Mouse (Mus musculus) c-Kit-positive CD71-negative TER-119-negative erythroid progenitor cells, embryonic 14.5 days (primary cell): ENCODE results near the gene Phlpp2.

Experiments
- DNase-seq: peaks from one replicate; pipeline ENCODE4 v3.0.0-alpha.2; 2013; ENCODE audit warnings: low read depth

Gene Phlpp2

DNA sequence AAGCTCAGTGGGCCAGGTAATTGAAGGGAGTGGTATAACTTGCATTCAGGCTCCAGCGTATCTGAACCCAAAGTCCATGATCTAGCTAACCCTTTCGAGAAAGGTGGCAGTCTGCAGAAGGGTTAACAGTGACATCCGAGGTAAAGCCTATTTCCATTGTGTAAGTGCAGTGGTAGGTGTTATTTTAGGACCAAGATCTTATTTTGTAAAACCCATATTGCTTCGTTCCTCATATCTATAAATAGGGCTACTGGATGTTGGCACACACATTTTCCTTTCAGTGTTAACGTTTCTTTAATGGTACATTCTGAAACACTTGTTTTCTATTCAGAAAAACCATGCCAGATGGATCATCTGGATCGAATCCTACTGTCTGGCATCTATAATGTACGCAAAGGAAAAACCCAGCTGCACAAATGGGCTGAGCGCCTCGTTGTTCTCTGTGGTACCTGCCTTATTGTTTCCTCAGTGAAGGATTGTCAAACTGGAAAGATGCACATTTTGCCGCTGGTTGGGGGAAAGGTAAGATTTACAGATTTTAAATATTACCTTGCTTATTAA lies 35.6 kb downstream of the Phlpp2 start:
- no peak for DNase-seq

DNA sequence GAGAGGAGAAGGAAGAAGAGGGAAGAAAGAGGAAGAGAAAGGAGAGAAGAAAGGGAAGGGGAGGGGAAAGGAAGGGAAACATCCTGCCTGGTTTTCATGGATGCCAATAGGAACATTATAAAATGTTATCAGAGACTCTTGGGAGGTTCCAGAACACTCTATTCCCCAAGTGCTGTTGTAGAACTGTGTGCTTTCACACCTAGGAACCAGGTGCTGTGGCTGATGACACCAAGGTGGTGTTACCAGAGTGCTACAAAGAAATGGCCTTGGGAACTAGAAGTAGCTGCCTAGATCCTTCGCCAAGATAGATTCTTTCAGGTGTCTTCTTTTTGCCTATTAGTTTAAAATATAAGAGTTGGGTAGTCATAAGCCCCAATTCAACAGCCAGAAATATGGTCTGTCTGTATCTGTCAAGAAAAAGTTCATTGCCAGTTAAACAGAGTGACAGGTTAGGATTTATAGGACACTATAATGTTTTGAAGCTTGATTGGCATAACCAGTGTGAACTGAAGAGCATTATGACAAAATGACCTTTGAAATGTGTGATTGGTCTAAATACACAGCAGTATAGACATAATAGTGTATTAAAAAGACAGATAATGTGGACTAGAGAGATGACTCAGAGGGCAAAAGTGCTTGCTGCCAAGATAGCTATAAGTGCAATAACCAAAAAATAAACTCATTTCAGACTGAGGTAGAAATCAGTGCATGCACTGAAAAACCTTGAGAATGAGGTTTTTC lies 36.8 kb downstream of the Phlpp2 start:
- no peak for DNase-seq

DNA sequence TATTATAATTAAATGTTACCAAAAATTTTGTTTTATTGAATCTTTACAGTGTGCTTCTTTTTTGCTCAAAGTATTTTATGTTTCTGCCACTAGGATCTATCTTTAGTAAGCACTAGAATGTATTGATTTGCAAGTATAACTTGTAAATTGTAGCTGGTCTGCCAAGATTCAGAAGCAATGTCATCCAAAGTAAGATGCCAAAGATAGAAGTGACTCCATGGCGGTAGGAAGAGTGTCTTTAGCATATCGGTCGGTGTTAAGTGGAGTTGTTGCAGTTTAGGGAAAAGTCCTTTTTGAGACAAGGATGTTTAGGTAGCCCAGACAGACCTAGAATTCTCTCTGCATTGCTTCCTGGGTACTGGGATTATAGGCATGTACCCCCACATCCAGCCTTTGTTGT lies 38.6 kb downstream of the Phlpp2 start:
- DNase-seq, result no peak

DNA sequence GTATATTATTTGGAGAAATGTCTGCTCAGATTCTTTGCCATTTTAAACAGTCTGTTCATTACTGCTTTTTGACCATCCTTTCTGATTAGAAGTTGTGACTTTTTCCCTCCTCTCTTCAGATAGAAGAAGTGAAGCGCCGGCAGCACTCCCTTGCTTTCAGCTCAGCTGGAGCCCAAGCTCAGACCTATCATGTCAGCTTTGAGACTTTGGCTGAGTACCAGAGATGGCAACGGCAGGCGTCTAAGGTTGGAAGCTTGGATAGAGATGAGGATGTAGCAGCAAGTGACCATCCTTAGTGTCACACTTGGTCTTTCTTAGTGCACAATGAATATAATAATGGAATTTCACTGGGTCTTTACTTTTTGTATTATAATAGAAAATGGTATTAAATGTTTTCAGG lies 39.0 kb downstream of the Phlpp2 start:
- DNase-seq, result no peak

DNA sequence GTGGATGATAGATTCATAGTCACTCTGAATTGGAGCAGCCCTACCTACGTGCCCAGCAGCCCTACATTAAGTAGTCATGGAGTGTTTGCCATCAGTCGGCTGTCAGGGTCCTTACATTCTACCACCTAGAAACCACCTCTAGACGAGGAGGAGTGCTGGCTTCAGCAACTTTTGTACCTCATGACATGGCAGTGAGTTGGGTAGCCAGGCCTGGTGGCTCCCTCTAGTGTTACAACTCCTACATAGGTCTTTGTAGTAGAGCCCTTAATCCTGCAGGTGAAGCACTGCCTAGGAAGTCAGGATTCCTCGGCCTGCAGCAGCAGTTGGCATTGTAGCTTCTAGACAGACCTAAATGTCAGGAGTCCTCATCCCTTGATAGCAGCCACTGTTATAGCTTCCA lies 48.9 kb downstream of the Phlpp2 start:
- peak; percentile 33 for DNase-seq

DNA sequence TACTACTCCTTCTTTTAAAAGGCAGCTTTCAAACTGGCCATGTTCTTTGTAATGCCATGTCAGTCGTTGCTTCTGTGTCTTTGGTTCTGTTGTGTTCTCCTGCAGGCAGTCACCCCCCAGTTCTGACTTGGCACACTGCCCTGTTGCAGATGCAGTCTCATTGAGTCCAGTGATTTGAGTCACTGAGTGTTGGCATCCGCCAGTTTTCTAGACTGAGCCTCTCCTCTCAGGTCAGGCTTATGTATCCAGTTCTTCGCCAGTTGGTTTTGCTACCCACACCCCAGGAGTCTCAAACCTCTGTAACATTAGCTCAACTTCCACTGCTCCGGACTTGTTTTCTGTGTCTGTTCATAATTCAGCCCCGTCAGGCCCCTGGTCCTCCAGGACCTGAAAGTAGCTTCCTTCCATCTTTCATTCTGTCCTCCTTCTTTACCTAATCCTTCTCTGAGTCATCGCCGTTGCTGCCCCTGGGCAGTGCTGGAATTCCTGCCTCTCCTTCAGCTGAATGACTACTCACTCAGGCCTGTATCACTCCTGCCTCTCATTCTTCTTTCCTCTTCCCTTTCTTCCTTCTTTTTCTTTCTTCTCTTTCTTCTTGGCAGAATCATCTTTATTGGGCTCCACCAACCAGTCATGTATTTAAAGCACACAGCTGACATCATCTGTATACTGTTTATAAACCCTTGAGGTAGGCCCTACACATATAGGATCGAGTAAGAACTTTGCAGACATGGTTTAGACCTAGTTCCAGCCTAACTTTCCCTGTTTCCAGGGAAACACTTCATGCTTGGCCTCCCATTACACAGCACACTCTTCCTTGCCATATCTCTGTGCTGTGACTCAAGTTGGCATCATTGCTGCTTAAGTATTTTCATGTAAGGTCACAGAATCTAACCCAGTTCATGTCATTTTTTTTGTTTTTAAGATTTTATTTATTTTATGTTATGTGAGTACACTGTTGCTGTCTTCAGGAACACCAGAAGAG lies 52.4 kb downstream of the Phlpp2 start:
- no peak for DNase-seq

DNA sequence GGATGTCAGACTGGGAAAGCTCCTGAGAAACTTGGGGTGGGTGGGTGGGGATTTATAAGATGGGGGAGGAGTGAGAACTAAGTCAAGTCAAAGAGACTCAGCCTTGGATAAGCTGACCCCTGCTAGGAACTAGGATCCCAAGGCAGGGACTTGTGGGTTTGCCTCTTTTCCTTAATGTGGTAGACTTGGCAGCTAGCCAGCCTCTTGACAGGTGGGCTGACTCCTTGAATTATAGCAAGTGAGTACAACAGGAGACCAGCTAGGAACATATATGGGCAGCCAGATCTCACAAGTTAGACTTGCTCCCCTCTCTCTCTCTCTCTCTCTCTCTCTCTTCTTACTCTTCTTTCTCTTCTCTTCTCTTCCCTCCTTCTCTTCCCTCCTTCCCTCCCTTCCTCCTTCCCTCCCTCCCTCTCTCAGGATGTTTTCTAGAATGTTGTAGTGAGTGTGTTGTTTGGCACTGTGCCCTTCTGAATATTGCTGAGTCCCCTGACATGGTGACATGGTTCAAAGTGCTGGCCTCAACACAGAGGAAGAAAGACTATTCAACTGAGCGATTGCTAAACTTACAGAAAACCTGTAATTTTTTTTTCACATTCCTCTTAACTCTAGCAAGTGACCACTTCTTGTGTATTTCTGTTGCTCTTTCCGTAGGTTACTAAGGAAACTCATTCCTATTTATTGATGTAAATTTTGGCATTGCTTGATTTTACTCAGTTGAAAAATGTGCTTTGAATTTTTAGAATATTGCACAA lies 73.4 kb downstream of the Phlpp2 start:
- DNase-seq, result no peak

DNA sequence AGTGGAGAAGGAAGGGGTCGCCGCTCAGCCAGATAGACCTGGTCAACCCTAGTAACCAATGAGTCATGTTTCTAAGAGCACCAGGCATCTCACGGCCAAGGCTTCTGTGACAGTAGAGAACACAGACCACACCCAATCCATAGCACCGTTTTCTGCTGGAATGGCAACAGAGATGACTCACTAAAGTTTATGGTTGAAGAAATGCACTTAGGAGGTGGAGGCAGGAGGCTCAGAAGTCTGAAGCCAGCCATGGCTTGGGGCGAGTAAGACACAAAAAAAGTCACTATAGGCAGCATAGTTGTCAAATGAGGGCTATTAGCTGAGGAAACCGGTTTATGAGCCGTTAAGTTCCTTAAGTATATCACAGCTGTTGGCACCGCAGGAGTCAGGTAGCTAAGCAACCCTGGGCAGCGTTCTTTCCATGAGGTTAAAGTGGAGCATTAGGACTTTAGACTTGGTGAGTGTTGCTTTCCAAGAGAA lies 76.9 kb downstream of the Phlpp2 start:
- no peak for DNase-seq

DNA sequence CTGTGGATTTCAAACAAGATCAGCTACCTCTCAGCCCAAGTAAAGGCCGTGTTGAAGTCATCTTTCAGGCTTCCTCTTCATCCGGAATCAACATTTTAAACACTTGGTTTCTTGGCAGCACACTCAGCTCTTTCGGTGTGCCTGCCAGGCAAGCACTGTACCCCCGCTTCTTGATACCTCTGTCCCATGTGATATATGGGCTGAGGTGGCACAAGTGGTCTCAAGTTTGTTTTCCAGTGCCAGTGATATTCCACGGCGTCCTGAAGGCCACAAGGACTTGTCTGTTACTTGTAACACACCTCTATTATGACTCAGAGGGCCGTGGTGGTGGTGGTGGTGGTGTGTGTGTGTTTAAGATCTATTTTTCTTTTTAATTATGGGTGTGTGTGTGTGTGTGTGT lies 77.4 kb downstream of the Phlpp2 start:
- no peak for DNase-seq

DNA sequence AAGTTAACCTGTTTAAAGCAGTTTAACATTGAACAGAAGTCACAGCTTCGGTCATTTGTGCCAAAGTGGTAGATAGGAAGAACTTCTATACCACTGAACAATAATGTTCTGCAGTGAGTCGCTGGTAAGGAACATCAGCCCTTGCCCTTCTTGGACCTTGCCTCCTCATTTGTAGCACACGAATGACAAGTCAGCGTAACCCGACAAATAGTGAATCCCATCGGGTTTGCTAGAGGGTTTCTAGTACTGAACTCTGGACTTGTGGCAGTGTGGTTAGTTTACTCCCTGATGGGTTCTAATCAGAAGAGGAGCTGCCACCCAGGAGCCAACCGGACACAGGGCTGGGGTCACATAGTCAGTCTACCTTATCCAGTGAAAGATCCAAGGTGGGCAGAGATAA lies 77.9 kb downstream of the Phlpp2 start:
- DNase-seq, result no peak

DNA sequence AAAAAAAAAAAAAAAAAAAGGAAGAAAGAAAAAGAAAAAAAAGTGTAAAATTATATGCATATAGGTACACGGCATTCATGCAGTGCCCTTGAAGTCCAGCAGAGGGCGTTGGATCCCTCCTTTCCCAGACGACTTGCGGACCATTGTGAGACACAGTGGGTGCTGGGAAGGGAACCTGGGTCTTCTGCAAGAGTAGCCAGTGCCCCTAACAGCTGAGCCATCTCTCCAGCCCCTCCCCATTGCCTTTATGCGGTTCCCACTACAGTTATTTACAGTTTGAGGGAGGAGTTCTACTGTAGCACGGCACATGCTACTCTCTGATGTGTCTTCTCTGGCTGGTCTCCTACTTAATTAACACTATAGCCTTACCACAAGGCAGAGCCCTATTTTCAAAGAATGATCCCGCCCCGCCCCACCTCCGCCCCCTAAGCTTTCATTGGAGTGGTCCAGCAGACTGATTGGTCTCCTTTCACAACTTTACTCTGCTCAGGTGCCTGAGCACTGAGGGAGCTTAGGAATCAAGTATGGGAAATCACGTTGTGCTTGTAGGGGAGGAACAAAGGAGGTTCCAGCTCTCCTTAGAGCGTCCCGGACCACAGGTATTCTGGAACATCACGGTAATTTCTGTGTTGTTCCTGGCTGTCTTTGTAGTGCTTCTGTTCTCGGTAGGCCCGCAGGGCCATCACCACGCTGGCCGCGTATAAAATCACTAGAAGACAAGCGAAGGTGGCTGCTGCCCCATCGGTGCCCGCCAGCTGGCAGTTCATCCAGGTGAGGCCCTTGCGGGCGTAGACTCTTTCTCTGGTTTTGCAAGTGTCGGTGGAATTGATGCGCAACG lies 79.3 kb downstream of the Phlpp2 start:
- no peak for DNase-seq

DNA sequence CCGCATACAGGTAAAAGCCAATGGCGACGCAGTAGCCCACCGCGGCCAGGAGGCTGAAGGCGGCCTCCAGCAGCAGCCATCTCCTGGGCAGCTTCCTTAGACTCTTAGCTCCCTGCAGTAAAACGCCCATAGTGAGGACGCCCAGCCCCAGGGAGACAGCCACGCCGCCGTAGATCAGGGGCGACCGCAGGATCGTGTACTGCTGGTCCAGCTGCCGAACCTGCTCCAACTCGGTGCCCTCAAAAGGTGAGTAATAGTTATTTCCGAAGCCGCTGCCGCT lies 79.9 kb downstream of the Phlpp2 start:
- no peak for DNase-seq

DNA sequence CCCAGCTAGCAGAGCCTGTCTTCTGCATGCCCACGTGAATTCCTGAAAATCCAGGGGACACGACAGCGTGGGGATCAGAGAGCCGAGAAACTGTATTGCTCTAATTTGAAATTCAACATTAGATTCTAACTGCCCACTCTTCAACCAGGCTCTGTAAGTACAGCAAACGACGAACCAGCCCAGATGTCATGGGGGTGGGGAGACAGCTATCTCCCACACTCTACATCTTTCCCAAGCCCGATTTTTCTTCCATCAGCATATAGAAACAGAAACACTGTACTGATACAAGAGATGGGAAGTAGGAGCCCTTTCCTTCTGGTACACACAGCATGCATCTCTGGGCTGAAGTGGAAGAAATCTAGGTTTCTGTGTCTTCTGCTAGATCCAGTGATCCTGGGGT lies 83.8 kb downstream of the Phlpp2 start:
- DNase-seq, result no peak

DNA sequence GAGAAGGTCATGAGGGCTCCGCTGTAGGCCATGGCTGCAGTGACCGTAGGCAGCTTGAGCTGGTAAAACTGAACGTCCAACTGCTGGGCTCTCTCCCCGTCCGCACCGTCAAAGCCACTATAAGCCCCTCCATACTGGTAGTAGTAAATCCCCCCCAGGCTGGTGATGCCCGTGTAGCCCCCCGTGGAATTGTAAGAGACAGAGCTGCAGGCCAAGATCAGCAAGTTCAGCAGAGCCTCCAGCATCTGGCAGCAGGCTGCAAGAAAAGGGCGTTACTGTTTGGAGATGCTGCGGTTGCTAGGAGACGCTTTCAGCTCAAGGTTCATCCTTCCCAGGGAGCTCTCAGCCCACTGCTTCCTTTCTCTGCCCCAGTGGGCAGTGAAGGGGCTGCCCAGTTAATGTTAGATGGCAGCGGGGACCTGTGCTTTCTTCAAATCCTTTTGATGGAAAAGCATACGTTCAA lies 86.2 kb downstream of the Phlpp2 start:
- no peak for DNase-seq

DNA sequence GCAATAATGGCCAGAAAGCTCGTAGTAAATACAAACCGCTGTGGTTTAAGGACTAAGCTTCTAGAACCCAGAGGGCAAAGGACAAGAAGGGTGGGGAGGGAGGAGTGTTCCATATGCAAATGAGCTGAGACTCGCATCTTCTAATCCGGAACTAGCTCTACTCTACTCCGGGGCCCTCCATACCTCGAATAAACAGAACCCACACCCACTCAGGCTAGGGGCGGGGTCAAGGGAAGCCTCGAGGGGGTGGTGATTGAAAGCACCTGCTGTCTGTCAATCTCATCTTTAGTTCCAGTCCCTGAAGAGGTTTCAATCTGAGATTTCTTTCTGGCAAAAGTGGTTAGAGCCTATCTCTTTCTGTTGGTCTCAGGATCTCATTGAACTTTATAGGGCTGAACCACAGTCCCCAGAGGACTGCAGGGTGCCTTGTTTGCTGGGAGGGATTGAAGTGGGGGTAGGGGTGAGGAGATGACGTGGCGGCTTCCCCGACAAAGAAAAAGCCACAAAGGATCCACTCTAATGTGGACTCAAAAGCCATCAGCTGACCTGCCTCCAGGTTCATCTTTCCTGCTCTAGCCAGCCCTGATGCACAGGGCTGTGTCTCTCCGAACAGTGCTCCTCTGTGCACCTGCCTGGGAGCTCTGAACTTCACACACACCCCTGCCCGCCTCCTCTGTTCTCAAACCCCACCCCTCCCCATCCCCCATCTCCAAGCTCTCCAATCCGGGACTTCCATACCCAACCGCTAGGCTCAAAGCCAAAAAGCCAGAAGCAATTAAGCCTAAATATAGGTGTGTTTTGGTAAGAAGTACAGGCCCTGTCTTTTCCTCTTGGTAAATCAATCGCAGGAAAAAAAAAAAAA lies 89.1 kb downstream of the Phlpp2 start:
- peak; percentile 28 for DNase-seq

DNA sequence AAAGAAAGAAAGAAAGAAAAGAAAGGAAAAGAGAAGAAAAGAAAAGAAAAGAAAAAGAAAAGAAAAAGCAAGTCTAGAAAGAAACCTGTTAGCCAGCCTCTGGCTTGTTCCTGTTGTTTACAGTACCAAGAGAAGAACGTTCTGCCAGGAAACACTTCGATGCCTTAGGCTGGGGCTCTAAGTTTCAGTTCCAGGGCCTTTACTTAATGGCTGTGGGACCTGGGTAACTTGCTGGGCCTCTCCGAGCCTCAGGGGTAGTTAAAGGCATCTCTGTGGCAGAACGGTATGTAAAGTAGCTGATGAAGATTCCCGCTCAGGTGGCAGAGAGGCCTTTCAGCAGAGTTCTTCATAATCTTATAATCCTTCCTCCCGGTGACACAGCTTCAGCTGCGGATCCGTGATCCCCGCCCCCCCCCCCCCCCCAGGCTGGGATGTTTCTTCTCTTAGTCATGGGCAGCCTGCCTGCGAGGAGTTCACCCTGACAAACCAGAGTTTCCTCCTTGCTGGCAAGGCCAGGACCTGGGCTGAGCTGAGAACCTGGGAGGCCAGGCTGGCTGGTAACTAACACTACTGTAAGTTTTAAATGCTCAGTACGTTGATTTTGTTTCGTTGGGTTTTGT lies 89.8 kb downstream of the Phlpp2 start:
- no peak for DNase-seq

DNA sequence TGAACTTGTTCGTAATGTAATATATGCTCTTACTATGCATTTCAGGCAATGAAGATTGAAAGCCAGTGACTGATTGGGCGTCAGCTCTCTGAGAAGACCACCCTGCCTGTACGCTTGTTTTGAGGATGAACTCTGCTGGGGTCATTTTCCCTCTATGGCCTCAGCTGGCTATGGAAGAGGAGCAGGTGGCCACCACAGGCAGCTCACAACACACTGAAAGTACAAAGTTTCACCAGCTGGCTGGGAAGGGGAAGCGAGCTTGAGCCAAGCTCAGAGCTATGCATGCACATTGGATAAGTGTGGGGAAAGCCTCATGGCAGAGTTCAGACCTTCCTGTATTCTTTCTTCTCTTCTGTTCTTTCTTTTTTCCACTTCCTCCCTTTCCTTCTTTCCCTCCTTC lies 90.8 kb downstream of the Phlpp2 start:
- no peak for DNase-seq

DNA sequence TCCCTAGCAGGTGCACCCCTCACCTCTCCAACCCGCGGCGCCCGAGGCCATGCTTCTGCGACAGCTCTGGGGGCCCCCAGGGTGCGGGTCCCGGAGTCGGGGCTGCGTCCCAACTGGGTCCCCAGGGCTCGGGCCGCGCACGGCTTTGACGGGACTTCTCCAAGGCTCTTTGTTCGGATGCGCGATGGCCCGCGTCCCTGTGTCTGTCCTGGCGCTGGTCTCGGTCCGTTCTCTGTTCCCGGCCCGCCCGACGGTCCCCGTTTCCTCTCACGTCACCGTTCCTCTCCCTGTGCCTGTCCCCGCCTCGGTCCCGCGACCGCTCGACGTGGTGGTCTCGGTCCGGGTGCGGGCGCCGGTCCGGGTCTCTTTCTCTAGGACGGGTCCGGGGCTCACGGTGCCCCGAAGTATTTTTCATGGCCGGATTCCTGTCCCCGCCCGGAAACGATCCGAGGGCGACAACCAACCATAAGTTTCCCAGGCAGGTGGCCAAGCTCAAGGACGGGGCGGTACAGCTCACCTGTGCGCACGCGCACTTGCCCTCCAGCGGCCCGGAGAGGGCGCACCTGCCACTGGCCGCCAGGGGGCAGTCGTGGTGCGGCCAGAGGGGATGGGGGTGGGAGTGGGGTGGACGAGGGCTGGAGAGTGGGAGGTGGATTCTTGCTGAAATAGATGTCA lies 93.5 kb downstream of the Phlpp2 start, which contains the start of gene Marveld3:
TSS of gene Marveld3 (minus strand) at position 511 of the 675 bp plus-strand sequence.
- no peak for DNase-seq

DNA sequence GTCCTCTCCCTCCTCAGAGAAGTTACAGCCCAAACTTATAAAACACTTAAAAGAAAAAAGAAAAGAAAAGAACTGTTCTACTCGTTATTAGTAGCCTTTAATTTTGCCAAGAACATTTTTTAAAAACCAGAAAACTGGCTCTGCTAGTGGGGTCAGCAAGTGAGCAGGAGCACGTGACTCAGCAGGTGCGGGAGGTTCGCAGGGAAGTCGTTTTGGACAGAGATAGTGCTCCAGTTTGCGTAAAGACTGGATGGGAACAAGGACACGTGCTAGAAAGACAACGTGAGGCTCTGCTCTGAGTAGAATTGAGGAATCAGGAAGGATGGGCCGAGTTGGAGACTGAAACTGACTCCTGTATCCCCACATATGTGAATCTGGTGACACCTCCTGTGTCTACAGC lies 94.6 kb downstream of the Phlpp2 start:
- no peak for DNase-seq
